Mouse (Mus musculus): ENCODE data around the gene Hist1h4k.
"Not testable (repeated sequence)": the region's sequence is repeated elsewhere in the genome, so short reads cannot be mapped to it uniquely, and the experiment has no call there.

- not testable (repeated sequence) for TF ChIP-seq CTCF (IDR thresholded peaks at IDR 0.05)
- TF ChIP-seq POLR2A (IDR thresholded peaks at IDR 0.05; ENCODE audit: insufficient read depth, low read depth, low read length): peak; percentile 75
These were observed 15.2 kb downstream of the Hist1h4k start, which contains the start of gene Hist1h4j for GRCm38 (mm10) chr13:21734906-21735767.
